Mouse (Mus musculus) liver, embryonic 11.5 days (tissue): ENCODE results near the gene Zfp710. TPM values are rescaled to one million over a fixed set of nuclear protein-coding genes. Genes with fewer than 3 reads are reported as not detected.

Experiments used
- ATAC-seq: fragments of 200-750 bp; cut with Nextera tagmentation; replicated peaks from 2 replicates; pipeline ENCODE4 v1.8.0; 2017; ENCODE audit warnings: moderate number of reproducible peaks, mild to moderate bottlenecking, moderate TSS enrichment, moderate library complexity; ENCODE audit not compliant: low FRiP score
- DNase-seq: peaks from one replicate; pipeline ENCODE4 v3.0.0-alpha.2; 2017; ENCODE audit warnings: low spot score
- H3K27ac ChIP-seq: fragments of 300-500 bp; sonication (generic); 2 replicates; pipeline ENCODE4 v1.5.1; 2014; ENCODE audit warnings: mild to moderate bottlenecking, low read depth, low read length, control low read depth
- H3K27me3 ChIP-seq: fragments of 300-500 bp; sonication (generic); replicated peaks from 2 replicates; pipeline ENCODE4 v1.6.1; 2014; ENCODE audit warnings: low read length, mixed read lengths; ENCODE audit not compliant: control insufficient read depth, insufficient read depth
- H3K36me3 ChIP-seq: fragments of 300-500 bp; sonication (generic); 2 replicates; pipeline ENCODE4 v1.6.1; 2014; ENCODE audit warnings: mild to moderate bottlenecking, low read length, moderate library complexity, mixed read lengths; ENCODE audit not compliant: control insufficient read depth, insufficient read depth
- H3K4me1 ChIP-seq: fragments of 300-500 bp; sonication (generic); replicated peaks from 2 replicates; pipeline ENCODE4 v1.6.1; 2014; ENCODE audit warnings: low read length, mixed read lengths; ENCODE audit not compliant: control insufficient read depth, insufficient read depth
- H3K4me2 ChIP-seq: fragments of 300-500 bp; sonication (generic); 2 replicates; pipeline ENCODE4 v1.6.1; 2014; ENCODE audit warnings: mild to moderate bottlenecking, control low read depth, moderate library complexity
- H3K4me3 ChIP-seq: fragments of 300-500 bp; sonication (generic); 2 replicates; pipeline ENCODE4 v1.5.1; 2014; ENCODE audit warnings: low read depth, low read length, control low read depth
- H3K9ac ChIP-seq: fragments of 300-500 bp; sonication (generic); 2 replicates; pipeline ENCODE4 v1.6.1; 2014; ENCODE audit warnings: low read depth, low read length, control low read depth
- H3K9me3 ChIP-seq: fragments of 300-500 bp; sonication (generic); 2 replicates; pipeline ENCODE4 v1.6.1; 2016; ENCODE audit warnings: low read length, inconsistent platforms, mixed read lengths; ENCODE audit not compliant: control insufficient read depth
- WGBS: fragments of 180-500 bp; shearing (Covaris S2); extraction: QIAGEN DNeasy Blood & Tissue Kit; methylation state at CpG from one replicate; pipeline ENCODE4 v1.1.7; 2014; 5-methylcytosine and 5-hydroxymethylcytosine counted together
- polyA plus RNA-seq: library from polyadenylated mRNA; unstranded; fragments of >200 nt; fragmentation: Nextera tagmentation; extraction: Ambion mirVana; gene quantifications from 2 replicates; pipeline ENCODE4 v1.2.1, GENCODE M21; 2014

Zfp710 gene
- polyA plus RNA-seq, 1 experiment from 2014 or later: 11.8 TPM

- no peaks in the 10 kb centered on the region for H3K27me3 ChIP-seq
- H3K4me2 ChIP-seq: no peak overlapping the region
- DNase-seq (no peak), ATAC-seq (no peak; the same call in 1 of the 2 replicates)
- H3K9ac ChIP-seq: no peak overlapping the region
- no peaks in the 10 kb centered on the region for H3K4me1 ChIP-seq
- 83% methylated on average over 18 of the region's 18 CpGs for WGBS
- H3K27ac ChIP-seq: no peak overlapping the region
- peaks cover 35% of the 10 kb centered on the region for H3K36me3 ChIP-seq
- H3K4me3 ChIP-seq: no peak overlapping the region
- H3K9me3 ChIP-seq: no peaks in the 10 kb centered on the region
These were observed 65.8 kb downstream of the Zfp710 start for GRCm38 (mm10) chr7:80090191-80091003.

- no peaks in the 10 kb centered on the region for H3K9me3 ChIP-seq
- peaks cover 41% of the 10 kb centered on the region for H3K36me3 ChIP-seq
- 68% methylated on average over 13 of the region's 13 CpGs for WGBS
- H3K4me2 ChIP-seq: no peak overlapping the region
- ATAC-seq (no peak), DNase-seq (no peak)
- no peak overlapping the region for H3K4me3 ChIP-seq
- no peak overlapping the region for H3K27ac ChIP-seq
- no peaks in the 10 kb centered on the region for H3K4me1 ChIP-seq
- no peaks in the 10 kb centered on the region for H3K27me3 ChIP-seq
- no peak overlapping the region for H3K9ac ChIP-seq
These were observed 66.6 kb downstream of the Zfp710 start for GRCm38 (mm10) chr7:80091004-80091865.

- Histone ChIP-seq H3K9me3 (no peaks in the 10 kb centered on the region), H3K27ac (no peak overlapping the region), H3K27me3 (no peaks in the 10 kb centered on the region), H3K4me1 (no peaks in the 10 kb centered on the region), H3K9ac (no peak overlapping the region), H3K4me3 (no peak overlapping the region), H3K36me3 (peaks cover 44% of the 10 kb centered on the region), H3K4me2 (no peak overlapping the region)
- ATAC-seq (no peak), DNase-seq (no peak)
- WGBS: 79% methylated on average over 4 of the region's 4 CpGs
These were observed 67.2 kb downstream of the Zfp710 start for GRCm38 (mm10) chr7:80091866-80092210.

- Histone ChIP-seq H3K4me2 (no peak overlapping the region), H3K27me3 (no peaks in the 10 kb centered on the region), H3K4me3 (no peak overlapping the region), H3K9me3 (no peaks in the 10 kb centered on the region), H3K4me1 (no peaks in the 10 kb centered on the region), H3K27ac (no peak overlapping the region), H3K9ac (no peak overlapping the region), H3K36me3 (peaks cover 45% of the 10 kb centered on the region)
- DNase-seq (no peak), ATAC-seq (no peak)
- 81% methylated on average over 9 of the region's 9 CpGs for WGBS
These were observed 67.9 kb downstream of the Zfp710 start for GRCm38 (mm10) chr7:80092351-80093046.

GRCm38 (mm10) chr7:80094481-80094880 is 69.9 kb downstream of the Zfp710 start:
- no peak for ATAC-seq
- 82% methylated on average over 5 of the region's 5 CpGs for WGBS

GRCm38 (mm10) chr7:80095598-80096309 is 71.1 kb downstream of the Zfp710 start:
- H3K27ac ChIP-seq: no peak overlapping the region
- no peaks in the 10 kb centered on the region for H3K4me1 ChIP-seq
- H3K27me3 ChIP-seq: no peaks in the 10 kb centered on the region
- ATAC-seq (no peak), DNase-seq (no peak)
- no peak overlapping the region for H3K4me2 ChIP-seq
- WGBS: 88% methylated on average over 20 of the region's 20 CpGs
- no peaks in the 10 kb centered on the region for H3K9me3 ChIP-seq
- H3K9ac ChIP-seq: no peak overlapping the region
- no peak overlapping the region for H3K4me3 ChIP-seq
- H3K36me3 ChIP-seq: peaks cover 63% of the 10 kb centered on the region

More at GRCm38 (mm10) chr7:80094481-80094880, 69.9 kb downstream of the Zfp710 start:
- DNase-seq: no peak
- Histone ChIP-seq H3K9ac (no peak overlapping the region), H3K4me3 (no peak overlapping the region), H3K4me2 (no peak overlapping the region), H3K36me3 (peaks cover 60% of the 10 kb centered on the region), H3K27me3 (no peaks in the 10 kb centered on the region), H3K4me1 (no peaks in the 10 kb centered on the region), H3K9me3 (no peaks in the 10 kb centered on the region), H3K27ac (no peak overlapping the region)

- Histone ChIP-seq H3K4me3 (no peak overlapping the region), H3K36me3 (peaks cover 64% of the 10 kb centered on the region), H3K4me1 (no peaks in the 10 kb centered on the region), H3K9ac (no peak overlapping the region), H3K27me3 (no peaks in the 10 kb centered on the region), H3K9me3 (no peaks in the 10 kb centered on the region), H3K4me2 (no peak overlapping the region), H3K27ac (no peak overlapping the region)
- ATAC-seq: no peak
- no peak for DNase-seq
- WGBS: 87% methylated on average over 13 of the region's 13 CpGs
These were observed 73.9 kb downstream of the Zfp710 start for GRCm38 (mm10) chr7:80098389-80098976.

GRCm38 (mm10) chr7:80103335-80103734 is 78.7 kb downstream of the Zfp710 start:
- Histone ChIP-seq H3K36me3 (peaks cover 32% of the 10 kb centered on the region), H3K27ac (no peak overlapping the region), H3K27me3 (no peaks in the 10 kb centered on the region), H3K9me3 (no peaks in the 10 kb centered on the region; the same call in 1 of the 2 replicates), H3K4me1 (0 out of 2 replicates have a peak, but pooled peaks cover 3% of the 10 kb centered on the region), H3K4me2 (no peak overlapping the region), H3K4me3 (no peak overlapping the region), H3K9ac (no peak overlapping the region)
- DNase-seq (no peak), ATAC-seq (no peak)
- WGBS: 81% methylated on average over 3 of the region's 3 CpGs
